Mouse (Mus musculus) midbrain, embryonic 13.5 days (tissue): ENCODE results near the gene Crp. TPM values are rescaled to one million over a fixed set of nuclear protein-coding genes. Genes with fewer than 3 reads are reported as not detected.

Experiments
- ATAC-seq: fragments of 200-750 bp; cut with Nextera tagmentation; 2 replicates; pipeline ENCODE4 v1.8.0; 2017; ENCODE audit warnings: mild to moderate bottlenecking, moderate TSS enrichment, moderate library complexity
- H3K27ac ChIP-seq: fragments of 300-500 bp; sonication (generic); 2 replicates; pipeline ENCODE4 v1.5.1; 2015; ENCODE audit warnings: inconsistent platforms, mild to moderate bottlenecking, moderate library complexity
- H3K27me3 ChIP-seq: fragments of 300-500 bp; sonication (generic); 2 replicates; pipeline ENCODE4 v1.6.1; 2015; ENCODE audit warnings: mild to moderate bottlenecking, inconsistent platforms
- H3K36me3 ChIP-seq: fragments of 300-500 bp; sonication (generic); 2 replicates; pipeline ENCODE4 v1.6.1; 2015; ENCODE audit warnings: mild to moderate bottlenecking, inconsistent platforms
- H3K4me1 ChIP-seq: fragments of 300-500 bp; sonication (generic); replicated peaks from 2 replicates; pipeline ENCODE4 v1.6.1; 2015; ENCODE audit warnings: inconsistent platforms
- H3K4me2 ChIP-seq: fragments of 300-500 bp; sonication (generic); replicated peaks from 2 replicates; pipeline ENCODE4 v1.6.1; 2015; ENCODE audit warnings: moderate library complexity, mild to moderate bottlenecking, inconsistent platforms
- H3K4me3 ChIP-seq: fragments of 300-500 bp; sonication (generic); replicated peaks from 2 replicates; pipeline ENCODE4 v1.5.1; 2015; ENCODE audit warnings: mild to moderate bottlenecking, inconsistent platforms
- H3K9ac ChIP-seq: fragments of 300-500 bp; sonication (generic); replicated peaks from 2 replicates; pipeline ENCODE4 v1.6.1; 2015; ENCODE audit warnings: mild to moderate bottlenecking, inconsistent platforms
- H3K9me3 ChIP-seq: fragments of 300-500 bp; sonication (generic); 2 replicates; pipeline ENCODE4 v1.6.1; 2016; ENCODE audit warnings: mild to moderate bottlenecking, inconsistent platforms
- WGBS: fragments of 180-500 bp; shearing (Covaris S2); methylation state at CpG from one replicate; pipeline ENCODE4 v1.1.7; 2015; 5-methylcytosine and 5-hydroxymethylcytosine counted together
- polyA plus RNA-seq: library from polyadenylated mRNA; unstranded; fragments of >200 nt; fragmentation: Nextera tagmentation; extraction: Ambion mirVana; gene quantifications from 2 replicates; pipeline ENCODE4 v1.2.1, GENCODE M21; 2015

Gene Crp
- polyA plus RNA-seq, 1 experiment from 2014 or later: not detected

DNA sequence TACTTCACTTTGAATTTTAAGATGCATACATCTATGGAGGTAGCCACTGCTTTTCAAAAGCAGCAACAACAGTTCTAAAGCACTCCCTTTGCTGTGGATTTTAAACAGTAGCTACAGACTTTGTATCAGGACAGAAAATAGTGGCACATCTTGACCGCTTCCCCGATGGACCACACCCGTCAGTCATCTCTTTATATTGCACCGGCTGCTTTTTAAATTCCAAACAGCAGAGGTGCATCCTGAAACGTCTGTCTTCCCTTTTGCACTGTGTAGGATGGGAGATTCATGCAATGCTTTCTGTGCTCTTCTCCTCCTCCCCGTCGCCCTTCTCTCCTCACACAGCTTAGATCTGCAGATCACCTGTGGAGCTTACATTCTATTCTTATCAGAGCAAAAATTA is 57.3 kb downstream of the Crp start:
- H3K4me1 ChIP-seq: no peaks in the 10 kb centered on the region
- no peaks in the 10 kb centered on the region for H3K36me3 ChIP-seq
- H3K9me3 ChIP-seq: no peaks in the 10 kb centered on the region
- no peak overlapping the region for H3K4me3 ChIP-seq
- ATAC-seq: no peak
- no peak overlapping the region for H3K9ac ChIP-seq
- H3K27me3 ChIP-seq: no peaks in the 10 kb centered on the region
- no peak overlapping the region for H3K4me2 ChIP-seq
- 83% methylated on average over 7 of the region's 7 CpGs for WGBS
- H3K27ac ChIP-seq: no peak overlapping the region

- Histone ChIP-seq H3K27me3 (no peaks in the 10 kb centered on the region), H3K9me3 (no peaks in the 10 kb centered on the region), H3K4me2 (no peak overlapping the region), H3K4me3 (no peak overlapping the region), H3K9ac (no peak overlapping the region), H3K27ac (no peak overlapping the region), H3K4me1 (no peaks in the 10 kb centered on the region), H3K36me3 (no peaks in the 10 kb centered on the region)
- 90% methylated on average over 1 of the region's 1 CpGs for WGBS
- no peak for ATAC-seq
Observed at GRCm38 (mm10) chr1:172759525-172759924, 61.7 kb downstream of the Crp start.

- Histone ChIP-seq H3K27me3 (no peaks in the 10 kb centered on the region), H3K36me3 (no peaks in the 10 kb centered on the region), H3K9me3 (no peaks in the 10 kb centered on the region), H3K4me3 (no peak overlapping the region), H3K27ac (no peak overlapping the region), H3K4me1 (no peaks in the 10 kb centered on the region), H3K9ac (no peak overlapping the region), H3K4me2 (no peak overlapping the region)
- WGBS: 52% methylated on average over 5 of the region's 5 CpGs
- ATAC-seq: no peak
Observed at GRCm38 (mm10) chr1:172779195-172779594, 81.3 kb downstream of the Crp start.

- Histone ChIP-seq H3K4me1 (no peaks in the 10 kb centered on the region), H3K4me3 (no peak overlapping the region), H3K9me3 (no peaks in the 10 kb centered on the region), H3K9ac (no peak overlapping the region), H3K27ac (no peak overlapping the region), H3K36me3 (no peaks in the 10 kb centered on the region), H3K4me2 (no peak overlapping the region), H3K27me3 (no peaks in the 10 kb centered on the region)
- 94% methylated on average over 2 of the region's 2 CpGs for WGBS
- no peak for ATAC-seq
Observed at GRCm38 (mm10) chr1:172785322-172785721, 87.5 kb downstream of the Crp start.

DNA sequence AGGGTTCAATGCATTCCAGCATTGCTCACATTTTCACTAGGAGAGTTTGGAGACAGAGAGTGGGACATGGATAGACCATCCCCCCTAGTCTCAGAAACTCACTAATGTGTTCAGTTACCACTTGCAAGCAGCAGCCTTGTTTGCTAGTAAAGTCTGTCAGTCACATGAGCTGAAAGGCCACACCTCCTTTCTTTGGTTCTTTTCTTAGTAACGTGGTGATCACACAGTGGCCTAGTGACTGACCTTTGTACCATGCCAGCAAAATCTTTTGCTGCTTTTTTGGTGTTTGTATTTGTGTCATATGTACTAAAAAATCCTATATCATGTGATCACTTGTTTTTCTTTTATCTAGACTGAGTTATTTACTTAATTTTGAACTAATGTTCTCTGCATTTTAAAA is 88.0 kb downstream of the Crp start:
- H3K4me3 ChIP-seq: no peak overlapping the region
- ATAC-seq: no peak
- WGBS: 6% methylated on average over 1 of the region's 1 CpGs
- no peaks in the 10 kb centered on the region for H3K9me3 ChIP-seq
- no peaks in the 10 kb centered on the region for H3K27me3 ChIP-seq
- H3K4me2 ChIP-seq: no peak overlapping the region
- H3K36me3 ChIP-seq: no peaks in the 10 kb centered on the region
- H3K27ac ChIP-seq: no peak overlapping the region
- H3K9ac ChIP-seq: no peak overlapping the region
- H3K4me1 ChIP-seq: no peaks in the 10 kb centered on the region

DNA sequence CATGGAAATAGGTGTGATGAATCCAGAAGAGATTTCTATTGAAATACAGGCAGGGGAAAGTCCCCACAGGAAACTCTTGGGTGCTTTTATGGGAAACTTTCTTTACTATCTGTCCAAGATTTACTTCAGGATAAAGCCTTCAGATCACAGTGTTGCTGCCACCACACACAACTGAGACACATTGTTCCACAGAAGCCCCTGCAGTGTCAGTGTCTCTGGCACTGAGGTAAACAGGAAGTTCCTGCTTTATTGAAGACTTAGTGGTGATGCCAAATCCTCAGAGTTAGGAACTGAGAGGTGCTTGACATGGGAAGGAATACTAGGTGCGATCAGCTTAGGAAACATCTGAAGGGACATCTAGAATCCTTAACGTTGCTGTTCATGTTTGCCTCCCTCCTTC is 131.1 kb downstream of the Crp start:
- no peaks in the 10 kb centered on the region for H3K27me3 ChIP-seq
- no peaks in the 10 kb centered on the region for H3K36me3 ChIP-seq
- H3K4me1 ChIP-seq: no peaks in the 10 kb centered on the region
- no peaks in the 10 kb centered on the region for H3K9me3 ChIP-seq
- 87% methylated on average over 2 of the region's 2 CpGs for WGBS
- no peak overlapping the region for H3K4me3 ChIP-seq
- no peak overlapping the region for H3K9ac ChIP-seq
- ATAC-seq: no peak
- H3K4me2 ChIP-seq: no peak overlapping the region
- no peak overlapping the region for H3K27ac ChIP-seq

DNA sequence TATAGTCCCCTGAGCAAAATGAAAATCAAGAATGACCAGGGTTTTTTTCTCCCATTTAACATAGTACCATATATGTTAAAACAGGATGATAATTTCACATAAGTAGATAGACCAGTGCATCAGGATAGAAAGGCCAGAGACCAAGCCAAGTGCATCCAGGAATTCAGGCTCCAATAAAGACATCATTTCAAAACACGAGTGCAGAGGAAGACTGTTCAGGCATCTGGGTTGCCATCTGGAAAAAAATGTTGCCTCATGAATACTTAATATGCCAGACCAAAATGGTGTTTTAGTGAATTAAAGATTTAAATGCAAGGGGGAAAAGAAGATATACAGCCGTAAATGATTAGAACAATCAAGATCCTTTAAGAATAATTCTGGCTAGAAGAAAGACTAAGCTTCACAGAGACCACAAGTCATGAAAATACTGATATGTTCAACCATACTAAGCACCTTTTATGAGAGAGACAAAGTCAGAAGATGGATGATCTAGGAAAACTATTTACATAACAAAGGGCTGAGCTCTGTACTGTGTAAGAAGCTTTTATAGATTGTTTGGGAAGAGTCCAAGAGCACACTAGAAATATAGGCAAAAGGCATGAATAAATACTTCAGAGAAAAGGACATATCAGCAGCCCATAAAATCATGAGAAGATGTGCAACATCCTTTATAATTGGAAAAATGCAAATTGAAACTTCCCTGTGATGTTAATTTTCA is 149.3 kb downstream of the Crp start:
- Histone ChIP-seq H3K9me3 (no peaks in the 10 kb centered on the region), H3K27me3 (no peaks in the 10 kb centered on the region), H3K4me3 (no peak overlapping the region), H3K27ac (no peak overlapping the region), H3K4me2 (no peak overlapping the region), H3K9ac (no peak overlapping the region), H3K36me3 (no peaks in the 10 kb centered on the region), H3K4me1 (no peaks in the 10 kb centered on the region)
- no peak for ATAC-seq
- 56% methylated on average over 2 of the region's 2 CpGs for WGBS

DNA sequence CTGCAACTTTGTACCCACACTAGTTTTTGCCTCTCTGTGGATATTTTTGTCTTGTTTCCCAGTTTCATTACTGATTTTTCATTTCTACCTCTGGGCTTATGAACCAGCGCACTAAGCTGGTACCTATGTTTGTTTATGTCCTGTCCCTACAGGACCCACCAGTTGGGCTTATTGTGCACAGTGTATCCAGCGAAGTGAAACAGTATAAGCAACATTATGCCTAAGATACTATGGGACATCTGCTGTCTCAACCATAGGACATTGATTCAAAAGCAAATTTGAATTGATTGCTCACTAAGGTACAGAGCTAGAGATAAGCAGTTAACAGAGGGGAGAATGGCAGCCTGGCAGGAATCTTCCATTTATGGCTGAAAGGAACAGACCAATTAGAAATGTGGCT is 150.3 kb downstream of the Crp start:
- H3K9me3 ChIP-seq: no peaks in the 10 kb centered on the region
- WGBS: 91% methylated on average over 2 of the region's 2 CpGs
- no peak overlapping the region for H3K4me3 ChIP-seq
- H3K36me3 ChIP-seq: no peaks in the 10 kb centered on the region
- H3K4me1 ChIP-seq: no peaks in the 10 kb centered on the region
- ATAC-seq: no peak
- H3K27ac ChIP-seq: no peak overlapping the region
- no peaks in the 10 kb centered on the region for H3K27me3 ChIP-seq
- H3K4me2 ChIP-seq: no peak overlapping the region
- no peak overlapping the region for H3K9ac ChIP-seq

DNA sequence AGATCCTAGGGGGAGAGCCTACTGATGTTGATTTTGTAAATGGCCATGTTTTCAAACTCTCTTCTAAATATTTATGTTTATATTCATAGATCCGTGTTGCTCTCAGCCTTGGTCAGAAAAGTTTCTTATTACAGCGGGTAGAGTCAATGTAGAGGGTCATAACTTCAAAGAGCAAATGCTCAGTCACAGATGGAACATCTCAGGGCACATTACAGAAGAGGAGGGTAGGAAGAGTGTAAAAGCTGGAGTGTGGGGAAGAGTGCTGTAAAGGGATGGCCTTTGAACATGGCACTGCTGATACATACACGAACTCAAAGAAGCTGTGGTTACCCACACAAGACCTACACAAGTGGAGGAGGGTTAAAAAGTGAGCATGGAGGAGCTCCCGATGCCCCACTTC is 177.4 kb downstream of the Crp start:
- no peaks in the 10 kb centered on the region for H3K36me3 ChIP-seq
- WGBS: 85% methylated on average over 4 of the region's 4 CpGs
- no peak overlapping the region for H3K27ac ChIP-seq
- no peaks in the 10 kb centered on the region for H3K4me1 ChIP-seq
- H3K4me2 ChIP-seq: no peak overlapping the region
- H3K9me3 ChIP-seq: 0 out of 2 replicates have a peak, but pooled peaks cover 5% of the 10 kb centered on the region
- no peak overlapping the region for H3K9ac ChIP-seq
- ATAC-seq: no peak
- no peak overlapping the region for H3K4me3 ChIP-seq
- H3K27me3 ChIP-seq: no peaks in the 10 kb centered on the region

DNA sequence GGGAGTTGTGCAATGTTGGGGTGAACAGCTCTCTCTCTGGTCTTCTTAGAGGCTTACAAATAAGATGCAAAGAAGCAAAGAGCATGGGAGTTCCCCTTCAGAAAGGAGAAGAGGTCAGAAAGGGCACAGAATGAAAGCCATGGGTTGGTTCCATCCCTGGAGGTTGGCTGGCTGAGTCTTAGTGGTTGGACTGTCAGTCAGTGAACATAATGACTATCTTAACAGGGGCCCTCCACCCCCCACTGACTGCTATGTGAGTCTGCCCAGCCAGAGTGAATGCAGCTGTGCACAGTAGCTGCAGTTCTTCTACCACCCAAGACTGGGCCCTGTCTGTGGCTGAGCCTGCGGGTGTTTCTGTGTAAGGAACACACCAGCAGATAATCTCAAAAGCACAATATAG is 178.8 kb downstream of the Crp start:
- Histone ChIP-seq H3K27ac (no peak overlapping the region), H3K27me3 (no peaks in the 10 kb centered on the region), H3K4me2 (no peak overlapping the region), H3K9me3 (0 out of 2 replicates have a peak, but pooled peaks cover 5% of the 10 kb centered on the region), H3K9ac (no peak overlapping the region), H3K4me3 (no peak overlapping the region), H3K36me3 (no peaks in the 10 kb centered on the region), H3K4me1 (no peaks in the 10 kb centered on the region)
- ATAC-seq: no peak
- 55% methylated on average over 1 of the region's 1 CpGs for WGBS

Other genes with a start within 250 kb of the Crp start
- 0.31 TPM in 1 of 2 replicates, not detected in the other for gene Slamf9, start 222.7 kb upstream of the Crp start, polyA plus RNA-seq
- gene Igsf9, start 216.3 kb upstream of the Crp start, polyA plus RNA-seq: 89.0 and 94.9 TPM in 2 replicates
- gene Tagln2, start 198.0 kb upstream of the Crp start, polyA plus RNA-seq: 44.0 and 49.9 TPM in 2 replicates
- gene Cfap45, start 177.3 kb upstream of the Crp start, polyA plus RNA-seq: 1.9 and 2.0 TPM in 2 replicates
- gene Vsig8, start 142.1 kb upstream of the Crp start, polyA plus RNA-seq: 0.20 TPM in 1 of 2 replicates, not detected in the other
- not detected in 2 replicates for gene Slamf8, start 107.5 kb upstream of the Crp start, polyA plus RNA-seq
- not detected in 2 replicates for gene Fcrl6, start 95.5 kb upstream of the Crp start, polyA plus RNA-seq
- 6.2 and 6.3 TPM in 2 replicates for gene Dusp23, start 65.1 kb upstream of the Crp start, polyA plus RNA-seq
- not detected in 2 replicates for gene Apcs, start 197.0 kb downstream of the Crp start, polyA plus RNA-seq